Mouse (Mus musculus) liver (tissue): ENCODE data around the gene Slc25a20.
"Not testable (repeated sequence)": the region's sequence is repeated elsewhere in the genome, so short reads cannot be mapped to it uniquely, and the experiment has no call there.

ENCODE experiments used
- DNase-seq: peaks from one replicate; pipeline ENCODE4 v3.0.0-alpha.2; 2020; ENCODE audit warnings: mixed read lengths

Gene Slc25a20

GRCm38 (mm10) chr9:108661677-108662612 is at the start of gene Slc25a20:
Gene Slc25a20 (plus strand): TSS chr9:108662088.
- peak; percentile 95 for DNase-seq

DNA sequence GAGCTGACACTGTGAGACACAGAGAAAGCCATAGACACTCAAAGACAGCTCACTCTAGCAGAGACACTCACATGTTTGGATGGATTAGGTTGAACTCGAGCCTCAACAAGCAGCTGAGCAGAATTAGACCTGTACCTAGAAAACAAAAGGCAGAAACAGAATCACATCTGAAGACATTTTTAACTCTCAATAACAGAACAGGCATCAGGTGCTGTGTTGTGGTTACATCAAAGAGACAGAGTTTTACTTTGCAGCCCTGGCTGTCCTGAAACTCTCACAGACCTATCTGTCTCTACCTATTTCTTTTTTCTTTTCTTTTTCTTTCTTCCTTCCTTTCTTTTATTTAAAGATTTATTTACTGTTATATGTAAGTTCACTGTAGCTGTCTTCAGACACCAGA is 44.6 kb upstream of the Slc25a20 start:
- no peak for DNase-seq

- DNase-seq = no peak
Observed at GRCm38 (mm10) chr9:108626498-108626897, 35.4 kb upstream of the Slc25a20 start.

DNA sequence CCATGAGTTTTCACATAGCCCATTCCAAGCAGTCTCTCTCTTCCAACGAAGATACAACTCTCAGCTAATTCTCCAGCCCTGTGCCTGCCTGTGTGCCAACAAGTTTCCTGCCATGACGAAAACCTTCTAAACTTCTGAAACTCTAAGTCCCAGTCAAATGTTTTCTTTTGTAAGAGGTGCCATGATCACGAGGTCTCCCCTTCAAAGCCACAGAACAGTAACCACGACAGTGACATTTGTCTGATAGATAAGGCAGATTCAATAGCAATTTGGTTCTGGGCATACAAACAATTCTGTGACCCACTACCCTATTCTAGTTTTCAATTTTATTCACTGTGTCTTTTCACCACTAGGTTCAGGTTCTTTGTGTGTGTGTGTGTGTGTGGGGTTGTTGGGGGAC is 33.7 kb upstream of the Slc25a20 start:
- DNase-seq = no peak

DNA sequence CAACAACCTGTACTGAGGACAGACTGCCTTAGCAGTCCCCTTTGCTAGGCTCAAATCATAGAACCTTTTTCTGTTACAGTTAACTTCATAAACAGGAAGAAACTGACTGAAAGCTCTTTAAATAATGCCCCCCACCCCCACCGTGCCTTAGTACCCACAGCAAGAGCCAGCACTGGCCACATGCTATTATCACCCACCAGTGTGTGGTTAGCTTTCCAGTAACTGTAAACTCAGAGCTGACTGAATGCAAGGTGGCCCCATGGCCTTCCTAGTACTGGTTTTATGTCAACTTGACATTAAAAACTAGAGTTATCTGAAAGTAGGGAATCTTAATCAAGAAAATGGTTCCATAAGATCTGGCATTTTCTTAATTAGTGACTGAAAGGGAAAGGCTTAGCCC is 31.2 kb upstream of the Slc25a20 start:
- no peak for DNase-seq

GRCm38 (mm10) chr9:108631631-108632256 is 30.1 kb upstream of the Slc25a20 start:
- no peak for DNase-seq

DNA sequence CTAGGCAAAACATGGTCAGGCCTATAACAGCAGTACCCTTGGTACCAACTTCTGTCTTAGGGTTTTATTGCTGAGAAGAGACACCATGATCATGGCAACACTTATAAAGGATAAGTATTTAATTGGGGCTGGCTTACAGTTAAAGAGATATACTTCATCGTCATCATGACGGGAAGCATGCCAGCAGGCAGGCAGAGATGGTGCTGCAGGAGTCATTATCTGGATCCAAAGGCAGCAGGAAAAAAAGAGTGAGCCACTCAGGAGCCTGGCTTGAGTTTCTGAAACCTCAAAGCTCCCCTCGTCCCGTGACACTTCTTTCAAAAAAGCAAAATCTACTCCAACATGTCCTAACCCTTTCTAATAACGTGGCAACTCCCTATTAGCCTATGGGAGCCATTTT is 29.5 kb upstream of the Slc25a20 start:
- DNase-seq = no peak

DNA sequence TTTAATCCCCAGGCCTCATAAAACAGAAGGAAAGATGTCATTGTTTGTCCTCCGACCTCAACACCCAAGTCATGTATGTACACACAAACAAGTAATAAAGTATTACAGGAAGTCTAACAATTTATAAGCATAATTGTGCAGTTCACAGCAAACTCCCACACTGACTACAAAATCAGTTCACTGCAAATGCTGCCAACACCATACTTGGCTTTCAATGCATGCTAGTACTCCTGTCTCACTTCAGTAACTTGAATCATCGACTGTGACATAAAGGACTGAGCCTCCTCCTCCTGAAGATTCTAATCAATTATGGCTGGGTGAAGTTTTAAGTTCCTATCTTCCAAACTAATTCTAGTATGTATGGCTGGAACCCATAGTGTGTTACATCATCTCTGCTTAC is 28.0 kb upstream of the Slc25a20 start:
- no peak for DNase-seq

DNA sequence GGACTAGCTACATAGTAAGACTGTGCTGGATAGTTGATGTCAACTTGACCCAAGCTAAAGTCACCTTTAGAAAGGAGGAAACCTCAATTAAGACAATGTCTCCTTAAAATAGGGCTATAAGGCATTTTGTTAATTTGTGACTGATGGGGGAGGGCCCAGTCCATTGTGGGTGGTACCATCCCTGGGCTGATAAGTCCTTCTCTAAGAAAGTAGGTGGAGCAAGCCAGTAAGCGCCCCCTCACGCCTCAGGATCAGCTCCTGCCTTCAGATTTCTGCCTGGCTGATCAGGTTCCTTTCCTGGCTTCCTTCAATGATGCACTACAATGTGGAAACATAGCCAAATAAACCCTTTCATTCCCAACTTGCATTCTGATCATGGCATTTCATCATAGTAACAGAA is 26.5 kb upstream of the Slc25a20 start:
- DNase-seq = peak; percentile 38

- DNase-seq = no peak
Observed at GRCm38 (mm10) chr9:108639825-108640224, 22.1 kb upstream of the Slc25a20 start.

DNA sequence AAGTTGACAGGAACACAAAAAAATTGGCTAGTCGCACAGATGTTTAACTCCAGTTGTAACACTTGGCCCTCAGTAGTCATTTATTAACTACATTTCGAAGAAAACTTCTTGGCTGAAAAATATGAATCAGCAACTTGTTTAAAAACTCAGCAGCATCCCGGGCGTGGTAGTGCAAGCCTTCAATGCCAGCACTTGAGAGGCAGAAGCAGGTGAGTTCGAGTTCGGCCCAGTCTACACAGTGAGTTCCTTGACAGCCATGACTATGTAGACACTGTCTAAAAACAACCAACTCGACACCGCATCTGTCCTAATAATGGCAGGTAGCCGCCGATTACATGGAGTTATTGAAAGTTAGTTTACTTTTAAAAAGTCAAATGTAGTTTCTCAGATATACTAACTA is 13.7 kb upstream of the Slc25a20 start:
- peak; percentile 50 for DNase-seq

DNA sequence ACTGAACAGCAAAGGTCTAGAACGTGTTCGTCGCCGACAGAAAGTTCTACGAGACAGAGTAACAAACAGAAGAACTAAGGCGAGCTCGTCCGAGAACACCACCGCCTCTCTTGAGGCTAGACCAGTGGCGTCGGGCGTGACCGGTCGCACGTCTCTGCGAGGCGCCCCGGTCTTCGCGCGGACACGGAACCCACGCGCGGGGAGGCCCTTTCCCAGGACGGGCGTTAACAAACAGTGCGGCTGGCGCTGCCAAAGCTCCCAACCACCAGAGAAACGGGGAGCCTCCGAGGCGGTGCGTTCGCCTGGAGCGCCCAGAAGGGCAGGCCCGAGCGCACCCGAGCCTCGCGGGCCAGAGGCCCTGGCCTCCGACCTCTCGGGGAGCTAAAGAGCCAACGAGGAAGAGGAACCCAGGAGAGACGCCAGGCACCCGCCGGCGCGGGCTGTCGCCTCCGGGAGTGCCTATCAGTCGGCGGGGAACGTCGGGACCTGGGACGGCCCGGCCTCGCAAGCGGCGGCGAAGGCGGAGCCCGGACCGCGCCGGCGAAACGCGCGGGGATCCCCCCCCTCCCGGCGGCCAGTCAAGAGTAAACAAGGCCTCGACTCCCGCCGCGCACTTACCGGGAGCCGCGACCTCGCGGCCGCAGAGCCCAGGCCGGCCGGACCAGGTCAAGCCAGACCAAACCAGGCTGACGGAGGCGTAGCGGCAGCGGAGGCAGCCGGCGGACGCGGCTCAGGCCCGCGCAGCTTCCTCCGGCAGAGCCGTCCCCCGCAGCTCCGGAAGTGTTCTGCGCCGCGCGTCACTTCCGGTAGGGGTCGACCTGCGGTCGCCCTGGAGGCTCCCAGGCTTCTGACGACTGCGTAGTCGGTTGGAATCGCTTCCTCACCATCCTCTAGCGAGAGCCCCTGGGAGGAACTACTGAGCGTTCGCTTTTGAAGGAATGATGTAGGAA is 13.0 kb upstream of the Slc25a20 start, which contains the start of gene Arih2:
Gene Arih2 (minus strand): TSS at position 776 of the 950 bp plus-strand sequence.
- DNase-seq = peak; percentile 92

- no peak for DNase-seq
Observed at GRCm38 (mm10) chr9:108649561-108650440, 12.1 kb upstream of the Slc25a20 start.

DNA sequence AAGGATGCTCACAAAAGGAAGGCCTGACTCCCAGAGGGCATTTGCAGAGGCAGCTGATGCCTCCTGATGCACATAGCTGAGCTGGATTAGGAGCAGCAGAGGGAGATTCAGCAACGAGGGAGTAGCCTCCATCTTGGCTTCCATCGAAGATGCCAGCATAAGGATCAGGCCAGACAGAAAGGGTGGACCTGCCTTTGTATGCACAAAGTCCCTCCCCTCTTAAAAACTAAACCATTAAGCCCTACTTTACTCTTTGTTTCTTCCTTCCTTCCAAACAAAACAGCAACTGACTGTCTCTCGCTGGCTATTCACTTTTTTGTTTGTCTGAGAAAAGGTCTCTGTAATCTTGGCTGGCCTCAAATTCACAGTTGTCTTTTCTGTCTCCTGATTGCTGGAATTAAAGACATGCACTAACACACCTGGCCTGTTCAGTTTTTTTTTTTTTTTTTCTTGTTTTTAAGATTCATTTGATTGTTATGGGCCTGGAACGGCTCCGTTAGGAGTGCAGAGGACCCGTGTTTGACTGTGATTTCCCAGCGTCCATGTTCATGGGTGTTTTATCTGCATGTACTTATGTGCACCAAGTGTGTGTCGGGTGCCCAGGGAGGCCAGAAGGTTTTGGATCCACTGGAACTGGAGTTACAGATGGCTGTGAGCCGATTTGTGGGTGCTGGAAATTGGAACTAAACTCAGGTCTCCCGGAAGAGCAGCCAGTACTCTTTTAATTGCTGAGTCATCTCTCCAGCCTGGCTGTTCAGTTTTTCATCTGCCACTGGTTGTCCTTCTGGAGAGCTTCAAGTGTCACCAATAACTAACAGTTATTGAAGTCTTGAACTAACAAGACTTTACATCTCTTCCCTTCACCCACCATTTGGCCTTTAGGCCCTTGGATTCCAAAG is 7.1 kb upstream of the Slc25a20 start:
- peak; percentile 7 for DNase-seq

DNA sequence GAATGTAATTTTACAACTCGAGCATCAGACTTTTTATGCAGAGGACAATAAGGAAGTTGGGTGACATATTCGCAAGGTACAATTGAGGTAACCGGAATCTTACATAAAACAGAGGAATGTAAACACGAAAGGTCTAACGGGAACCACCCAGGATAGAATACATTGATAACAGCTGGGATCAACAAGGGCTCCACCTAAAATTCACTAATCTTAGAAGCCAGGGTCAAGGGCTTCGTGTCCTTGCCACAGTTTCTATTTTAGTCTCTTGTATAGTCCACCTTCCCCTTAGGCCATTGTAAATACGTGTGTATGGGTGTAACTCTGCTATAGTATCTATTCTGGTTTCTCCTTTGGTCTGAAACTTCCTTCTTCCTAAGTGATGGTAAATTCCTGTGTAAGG is 6.0 kb upstream of the Slc25a20 start:
- not testable (repeated sequence) for DNase-seq

DNA sequence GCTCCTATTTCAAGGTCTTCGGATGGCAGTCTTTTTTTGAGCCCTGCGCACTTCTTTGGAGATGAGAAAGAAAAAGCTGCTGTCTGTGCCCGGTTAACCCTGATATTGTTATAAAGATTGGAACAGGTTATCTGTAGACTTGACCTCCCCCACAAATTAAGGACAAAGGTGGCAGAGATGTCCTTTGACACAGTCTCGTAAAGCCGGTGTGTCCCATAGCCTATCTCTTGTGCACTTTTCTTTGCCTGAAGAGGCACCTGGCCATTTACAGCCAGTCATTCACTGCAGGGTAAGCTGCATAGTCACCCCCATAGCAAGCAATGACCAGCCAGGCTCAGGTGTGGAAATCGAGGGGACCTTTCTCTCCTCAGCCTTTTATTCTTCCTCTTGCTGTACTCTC is 772 bp downstream of the Slc25a20 start:
- DNase-seq = peak; percentile 10

- DNase-seq = peak; percentile 33
Observed at GRCm38 (mm10) chr9:108669875-108670274, 8.0 kb downstream of the Slc25a20 start.

GRCm38 (mm10) chr9:108673151-108673550 is 11.3 kb downstream of the Slc25a20 start:
- DNase-seq = peak; percentile 53

DNA sequence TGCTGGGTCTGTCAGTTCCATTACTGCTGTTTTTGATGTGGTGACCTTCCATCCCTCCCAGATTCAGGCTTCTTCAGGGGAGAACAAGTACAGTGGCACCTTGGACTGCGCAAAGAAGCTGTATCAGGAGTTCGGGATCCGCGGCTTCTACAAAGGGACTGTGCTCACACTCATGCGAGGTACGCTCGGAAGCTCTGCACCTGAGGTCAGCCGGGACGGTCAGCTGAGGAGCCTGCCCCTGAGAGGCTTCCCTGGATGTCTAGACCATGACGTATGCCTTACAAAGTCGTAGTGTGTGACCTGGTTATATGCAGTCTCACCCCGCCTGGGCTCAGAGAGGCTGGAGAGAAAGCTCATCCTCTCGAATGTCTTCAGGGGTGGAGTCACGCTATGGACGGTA is 18.1 kb downstream of the Slc25a20 start:
- no peak for DNase-seq

- DNase-seq = no peak
Observed at GRCm38 (mm10) chr9:108686475-108686887, 24.6 kb downstream of the Slc25a20 start.

GRCm38 (mm10) chr9:108687181-108687580 is 25.3 kb downstream of the Slc25a20 start:
- DNase-seq = no peak
